Mouse (Mus musculus): ENCODE measurements at regions not wholly inside any gene's neighbourhood (a gene's known extent, or its start where the extent isn't known, plus 50 kb on each side); places are given as distances from the start of the nearest gene placed in this dataset.

DNA sequence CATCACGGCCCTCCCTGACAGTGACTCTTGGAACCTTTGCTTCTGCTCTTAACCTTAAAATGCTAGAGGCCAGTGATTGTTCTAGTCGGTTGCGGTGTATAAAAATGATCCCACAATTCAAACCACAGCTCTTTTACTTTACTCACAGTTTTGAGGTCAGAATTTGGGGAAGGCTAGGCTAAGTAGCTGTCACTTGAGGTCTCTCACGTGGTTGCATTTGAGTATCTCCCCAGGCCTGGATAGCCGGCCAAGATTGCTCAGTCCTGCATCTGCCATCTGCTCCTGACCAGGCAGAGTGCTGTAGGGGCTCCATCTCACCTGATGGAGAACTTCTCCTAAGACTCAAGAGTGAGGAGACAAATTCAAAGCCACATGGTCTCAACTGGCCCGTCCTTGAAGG, 94.5 kb downstream of the Olfr267 start:
- WGBS: 84% methylated on average over 6 of the region's 6 CpGs
- Histone ChIP-seq H3K27me3 (no peaks in the 10 kb centered on the region), H3K9me3 (no peaks in the 10 kb centered on the region), H3K9ac (no peak overlapping the region), H3K4me3 (no peak overlapping the region), H3K4me2 (no peak overlapping the region), H3K36me3 (no peaks in the 10 kb centered on the region), H3K27ac (replicated peaks) (no peak overlapping the region), H3K4me1 (replicated peaks) (no peaks in the 10 kb centered on the region)
- no peak for ATAC-seq (ENCODE audit: low FRiP score, low read depth)

DNA sequence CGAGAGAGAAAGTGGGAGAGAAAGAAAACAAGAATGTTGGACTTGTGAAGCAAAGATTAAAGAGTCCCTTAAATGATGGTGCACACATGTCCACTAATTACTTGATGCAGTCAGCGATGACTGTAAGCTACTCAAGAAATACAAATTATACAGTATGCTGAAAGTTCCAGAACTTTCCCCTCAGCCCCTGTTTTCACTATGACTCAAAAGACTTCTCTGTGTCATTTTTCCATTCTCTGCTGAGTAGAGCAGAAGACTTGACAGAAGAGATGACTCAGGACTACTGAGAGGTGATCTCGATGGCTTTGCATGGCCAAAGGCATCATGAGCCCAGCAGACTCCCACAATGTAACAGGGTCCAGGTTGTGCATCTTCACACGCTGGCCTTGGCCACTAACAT, 105.6 kb downstream of the Olfr267 start:
- H3K27ac ChIP-seq (replicated peaks): no peak overlapping the region
- H3K9me3 ChIP-seq: no peaks in the 10 kb centered on the region
- H3K9ac ChIP-seq: no peak overlapping the region
- no peaks in the 10 kb centered on the region for H3K27me3 ChIP-seq
- no peaks in the 10 kb centered on the region for H3K4me1 ChIP-seq (replicated peaks)
- no peak for ATAC-seq (ENCODE audit: low FRiP score, low read depth)
- no peak overlapping the region for H3K4me2 ChIP-seq
- H3K36me3 ChIP-seq: no peaks in the 10 kb centered on the region
- WGBS: 92% methylated on average over 4 of the region's 4 CpGs
- no peak overlapping the region for H3K4me3 ChIP-seq

- H3K4me2 ChIP-seq: no peak overlapping the region
- no peak for ATAC-seq (ENCODE audit: low FRiP score, low read depth)
- WGBS: 55% methylated on average over 6 of the region's 6 CpGs
Measured at GRCm38 (mm10) chr4:58677701-58678385, 109.7 kb downstream of the Olfr267 start.

GRCm38 (mm10) chr4:58671406-58672035, 116.0 kb downstream of the Olfr267 start:
- 68% methylated on average over 14 of the region's 14 CpGs for WGBS
- no peak overlapping the region for H3K27ac ChIP-seq (replicated peaks)
- H3K4me2 ChIP-seq: no peak overlapping the region
- H3K4me1 ChIP-seq (replicated peaks): peaks cover 13% of the 10 kb centered on the region
- no peaks in the 10 kb centered on the region for H3K36me3 ChIP-seq
- ATAC-seq (ENCODE audit: low FRiP score, low read depth): no peak
- no peak overlapping the region for H3K4me3 ChIP-seq
- no peak overlapping the region for H3K9ac ChIP-seq
- no peaks in the 10 kb centered on the region for H3K9me3 ChIP-seq
- H3K27me3 ChIP-seq: 0 out of 2 replicates have a peak, but pooled peaks cover 2% of the 10 kb centered on the region

More at GRCm38 (mm10) chr4:58677701-58678385, 109.7 kb downstream of the Olfr267 start:
- H3K27ac ChIP-seq (replicated peaks): no peak overlapping the region
- H3K36me3 ChIP-seq: no peaks in the 10 kb centered on the region
- no peak overlapping the region for H3K9ac ChIP-seq
- H3K9me3 ChIP-seq: no peaks in the 10 kb centered on the region
- no peaks in the 10 kb centered on the region for H3K27me3 ChIP-seq
- H3K4me3 ChIP-seq: no peak overlapping the region
- no peaks in the 10 kb centered on the region for H3K4me1 ChIP-seq (replicated peaks)

DNA sequence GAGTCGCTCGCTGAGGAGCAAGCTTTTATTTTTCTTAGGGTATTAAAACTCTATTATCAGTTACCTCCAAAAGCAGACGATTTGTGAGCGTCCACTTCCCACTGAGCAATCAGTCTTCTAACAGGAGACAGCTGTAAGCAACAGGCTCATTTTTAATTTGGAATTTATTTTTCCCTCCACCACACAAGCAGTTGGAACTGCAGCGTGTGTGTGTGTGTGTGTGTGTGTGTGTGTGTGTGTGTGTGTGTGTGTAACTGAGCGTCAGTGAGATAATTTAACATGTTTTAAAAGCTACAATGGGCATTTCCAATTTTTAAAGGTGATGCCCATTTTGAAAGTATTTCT, 116.6 kb downstream of the Olfr267 start:
- no peak overlapping the region for H3K27ac ChIP-seq (replicated peaks)
- H3K4me2 ChIP-seq: peak overlapping the region; percentile 42

GRCm38 (mm10) chr4:58670107-58670905, 116.6 kb upstream of the Lpar1 start:
- no peaks in the 10 kb centered on the region for H3K36me3 ChIP-seq
- H3K9me3 ChIP-seq: no peaks in the 10 kb centered on the region
- no peak overlapping the region for H3K27ac ChIP-seq (replicated peaks)
- H3K4me2 ChIP-seq: peak overlapping the region; percentile 42
- 23% methylated on average over 15 of the region's 15 CpGs for WGBS
- no peak overlapping the region for H3K4me3 ChIP-seq
- H3K27me3 ChIP-seq: 0 out of 2 replicates have a peak, but pooled peaks cover 2% of the 10 kb centered on the region
- peaks cover 13% of the 10 kb centered on the region for H3K4me1 ChIP-seq (replicated peaks)
- H3K9ac ChIP-seq: no peak overlapping the region
- ATAC-seq (ENCODE audit: low FRiP score, low read depth): peak; percentile 73

More for the DNA sequence above, 116.6 kb downstream of the Olfr267 start:
- WGBS: 15% methylated on average over 6 of the region's 6 CpGs
- no peak for ATAC-seq (ENCODE audit: low FRiP score, low read depth)
- H3K4me3 ChIP-seq: no peak overlapping the region
- no peaks in the 10 kb centered on the region for H3K36me3 ChIP-seq
- H3K27me3 ChIP-seq: 0 out of 2 replicates have a peak, but pooled peaks cover 2% of the 10 kb centered on the region
- H3K4me1 ChIP-seq (replicated peaks): peaks cover 13% of the 10 kb centered on the region
- H3K9ac ChIP-seq: no peak overlapping the region
- H3K9me3 ChIP-seq: no peaks in the 10 kb centered on the region

DNA sequence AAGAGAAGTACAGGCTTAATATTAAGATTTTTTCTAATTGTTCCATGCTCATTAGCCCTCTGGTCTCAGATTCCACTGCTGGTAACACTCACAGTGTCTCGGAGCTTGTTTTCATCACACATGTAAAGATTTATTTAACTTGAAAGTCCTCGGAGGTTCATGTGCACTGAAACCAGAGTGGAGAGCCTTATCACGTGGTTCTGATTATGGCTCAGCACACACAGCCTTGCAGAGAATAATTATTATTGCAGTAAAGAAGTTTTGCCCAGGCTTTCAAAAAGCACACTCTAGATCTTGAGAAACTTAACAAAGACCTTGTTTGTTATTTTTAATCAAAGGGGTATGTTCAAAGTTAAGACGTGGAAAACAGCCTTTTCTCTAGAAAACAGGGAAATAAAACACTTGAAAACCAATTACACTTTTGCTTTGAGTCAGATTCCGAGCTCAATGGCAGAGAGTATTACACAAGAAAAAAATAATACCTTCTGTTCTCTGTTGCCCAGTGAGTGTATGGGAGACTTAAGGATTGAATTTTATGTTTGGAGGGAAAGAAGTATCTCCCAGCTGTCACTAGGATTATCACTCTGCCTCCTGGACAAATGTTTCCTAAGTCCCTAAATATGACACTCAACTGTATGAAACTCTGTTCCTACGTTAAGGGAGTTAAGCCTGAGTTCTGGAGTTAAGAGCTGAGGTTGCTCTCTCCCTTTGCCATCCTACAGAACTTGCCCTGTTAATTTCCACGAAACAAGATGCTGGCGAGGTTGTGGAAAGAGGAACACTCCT, 114.9 kb upstream of the Lpar1 start:
- WGBS: 62% methylated on average over 8 of the region's 8 CpGs
- no peak overlapping the region for H3K9ac ChIP-seq
- H3K4me1 ChIP-seq (replicated peaks): peaks cover 13% of the 10 kb centered on the region
- no peaks in the 10 kb centered on the region for H3K9me3 ChIP-seq
- H3K27ac ChIP-seq (replicated peaks): no peak overlapping the region
- H3K4me3 ChIP-seq: no peak overlapping the region
- ATAC-seq (ENCODE audit: low FRiP score, low read depth): no peak
- 0 out of 2 replicates have a peak, but pooled peaks cover 2% of the 10 kb centered on the region for H3K27me3 ChIP-seq
- H3K36me3 ChIP-seq: no peaks in the 10 kb centered on the region
- no peak overlapping the region for H3K4me2 ChIP-seq

DNA sequence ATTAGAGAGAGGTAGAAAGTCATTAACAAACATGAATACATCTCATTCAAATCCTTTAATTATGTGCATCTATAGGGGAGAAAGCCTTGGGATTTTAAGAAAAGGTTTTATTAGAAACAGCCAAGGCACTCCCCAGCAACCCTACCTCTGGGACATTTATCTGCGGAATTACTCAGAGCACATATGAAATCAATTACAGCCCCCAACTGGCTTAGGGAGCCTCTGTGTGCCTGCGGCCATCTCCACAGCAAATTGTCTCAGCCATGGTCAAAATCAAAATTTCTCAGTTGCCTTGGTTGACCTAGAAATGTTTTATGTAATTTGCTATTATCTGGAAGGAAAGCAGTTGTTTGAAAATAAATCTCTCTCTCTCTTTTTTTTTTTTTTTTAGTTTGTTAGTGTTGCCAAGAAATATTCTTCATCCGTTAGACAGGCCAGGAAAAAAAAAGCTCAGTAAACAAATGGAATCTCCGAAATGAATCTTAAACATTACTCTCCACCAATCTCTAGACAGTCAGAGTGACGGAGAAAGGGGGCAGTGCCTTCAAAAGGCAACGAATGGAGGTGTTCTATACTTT, 110.0 kb upstream of the Lpar1 start:
- Histone ChIP-seq H3K4me1 (replicated peaks) (no peaks in the 10 kb centered on the region), H3K27me3 (no peaks in the 10 kb centered on the region), H3K4me2 (no peak overlapping the region), H3K4me3 (no peak overlapping the region), H3K36me3 (no peaks in the 10 kb centered on the region), H3K9me3 (no peaks in the 10 kb centered on the region), H3K9ac (no peak overlapping the region), H3K27ac (replicated peaks) (no peak overlapping the region)
- 58% methylated on average over 6 of the region's 6 CpGs for WGBS
- no peak for ATAC-seq (ENCODE audit: low FRiP score, low read depth)

GRCm38 (mm10) chr4:58661781-58662293, 108.1 kb upstream of the Lpar1 start:
- no peak overlapping the region for H3K9ac ChIP-seq
- no peak overlapping the region for H3K4me3 ChIP-seq
- H3K9me3 ChIP-seq: no peaks in the 10 kb centered on the region
- no peak overlapping the region for H3K27ac ChIP-seq (replicated peaks)
- WGBS: 59% methylated on average over 4 of the region's 4 CpGs
- ATAC-seq (ENCODE audit: low FRiP score, low read depth): no peak
- H3K36me3 ChIP-seq: no peaks in the 10 kb centered on the region
- no peaks in the 10 kb centered on the region for H3K27me3 ChIP-seq
- H3K4me2 ChIP-seq: no peak overlapping the region
- no peaks in the 10 kb centered on the region for H3K4me1 ChIP-seq (replicated peaks)

DNA sequence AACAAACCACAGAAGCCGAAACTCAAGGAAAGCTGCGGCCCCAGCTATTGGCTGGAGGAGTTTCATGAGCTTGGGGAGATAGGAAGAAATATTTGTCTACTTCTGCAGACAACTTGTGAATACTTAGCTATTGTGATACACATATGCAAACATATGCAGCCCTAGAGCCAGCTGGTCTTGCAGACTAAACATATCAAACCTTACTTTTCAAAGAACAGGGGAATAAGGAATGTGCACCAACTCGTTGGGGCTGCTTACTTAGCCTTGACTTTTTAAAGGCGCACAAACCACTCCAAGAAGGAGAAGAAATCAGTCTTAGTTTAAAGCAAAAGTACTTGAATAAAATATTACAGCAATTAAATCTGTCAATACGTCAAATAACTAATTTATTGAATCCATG, 106.8 kb upstream of the Lpar1 start:
- Histone ChIP-seq H3K9ac (no peak overlapping the region), H3K9me3 (no peaks in the 10 kb centered on the region), H3K27me3 (no peaks in the 10 kb centered on the region), H3K4me1 (replicated peaks) (no peaks in the 10 kb centered on the region), H3K36me3 (no peaks in the 10 kb centered on the region), H3K4me3 (no peak overlapping the region), H3K4me2 (no peak overlapping the region), H3K27ac (replicated peaks) (no peak overlapping the region)
- WGBS: 81% methylated on average over 5 of the region's 5 CpGs
- ATAC-seq (ENCODE audit: low FRiP score, low read depth): no peak

- no peak overlapping the region for H3K4me2 ChIP-seq
- no peaks in the 10 kb centered on the region for H3K27me3 ChIP-seq
- H3K9me3 ChIP-seq: no peaks in the 10 kb centered on the region
- no peaks in the 10 kb centered on the region for H3K4me1 ChIP-seq (replicated peaks)
- no peak overlapping the region for H3K27ac ChIP-seq (replicated peaks)
- no peak overlapping the region for H3K4me3 ChIP-seq
- H3K36me3 ChIP-seq: no peaks in the 10 kb centered on the region
- WGBS: 50% methylated on average over 6 of the region's 6 CpGs
- no peak for ATAC-seq (ENCODE audit: low FRiP score, low read depth)
- no peak overlapping the region for H3K9ac ChIP-seq
Measured at GRCm38 (mm10) chr4:58658206-58658605, 104.5 kb upstream of the Lpar1 start.
